Mouse (Mus musculus) liver, adult 2 months (tissue): ENCODE results near the gene Snrk. TPM values are rescaled to one million over a fixed set of nuclear protein-coding genes. Genes with fewer than 3 reads are reported as not detected.

Experiments used
- DNase-seq: peaks from one replicate; pipeline ENCODE4 v3.0.0-alpha.2; 2011; ENCODE audit warnings: low read depth, low spot score; ENCODE audit errors: extremely low read depth
- H3K27ac ChIP-seq: fragments of 200-500 bp; replicated peaks from 2 replicates; pipeline ENCODE4 v1.5.1; 2012; ENCODE audit warnings: low read depth, mild to moderate bottlenecking, control low read depth, inconsistent platforms, low read length; ENCODE audit not compliant: insufficient read depth
- H3K27me3 ChIP-seq: fragments of 200-500 bp; 2 replicates; pipeline ENCODE4 v1.6.1; 2012; ENCODE audit warnings: mild to moderate bottlenecking, moderate library complexity, low read length, inconsistent platforms; ENCODE audit not compliant: control insufficient read depth, insufficient read depth
- H3K36me3 ChIP-seq: fragments of 200-500 bp; 2 replicates; pipeline ENCODE4 v1.6.1; 2012; ENCODE audit warnings: low read length, inconsistent platforms; ENCODE audit not compliant: control insufficient read depth, insufficient read depth
- H3K4me1 ChIP-seq: fragments of 200-500 bp; 2 replicates; pipeline ENCODE4 v1.6.1; 2011; ENCODE audit warnings: low read length; ENCODE audit not compliant: control insufficient read depth, insufficient read depth
- H3K4me3 ChIP-seq: fragments of 200-500 bp; 2 replicates; pipeline ENCODE4 v1.5.1; 2011; ENCODE audit warnings: low read depth, mild to moderate bottlenecking, control low read depth, low read length, moderate library complexity; ENCODE audit not compliant: insufficient read depth
- H3K79me2 ChIP-seq: fragments of 200-500 bp; 2 replicates; pipeline ENCODE4 v1.6.1; 2012; ENCODE audit warnings: inconsistent platforms, mild to moderate bottlenecking, low read length, moderate library complexity; ENCODE audit not compliant: control insufficient read depth, insufficient read depth
- H3K9ac ChIP-seq: fragments of 200-500 bp; 2 replicates; pipeline ENCODE4 v1.6.1; 2012; ENCODE audit warnings: low read depth, mild to moderate bottlenecking, control low read depth, inconsistent platforms, low read length
- CTCF ChIP-seq: fragments of 200-500 bp; IDR thresholded peaks from 2 replicates; pipeline ENCODE4 v1.5.1; 2011; ENCODE audit warnings: low read depth, low read length, control low read depth
- POLR2A ChIP-seq: fragments of 200-500 bp; IDR thresholded peaks from 2 replicates; pipeline ENCODE4 v1.6.1; 2011; ENCODE audit warnings: low read length, control low read depth; ENCODE audit not compliant: insufficient read depth; ENCODE audit errors: extremely low read depth
- WGBS: fragments of 180-500 bp; shearing (Covaris S2); methylation state at CpG from one replicate; pipeline ENCODE4 v1.1.7; 2018; 5-methylcytosine and 5-hydroxymethylcytosine counted together
- polyA plus RNA-seq: library from polyadenylated mRNA; depleted of rRNA; stranded (reverse); fragments of >200 nt; gene quantifications from 2 replicates; pipeline ENCODE4 v1.2.3, GENCODE M21; 2012; rRNA removed
- total RNA-seq: library from RNA; depleted of rRNA; stranded (reverse); fragments of >200 nt; gene quantifications from 2 replicates; pipeline ENCODE4 v1.2.3, GENCODE M21; 2014; rRNA removed

Gene Snrk
- total and polyA plus RNA-seq, 2 experiments, result 36.4 to 67.4 TPM

- H3K27me3 ChIP-seq, result no peaks in the 10 kb centered on the region
- H3K27ac ChIP-seq, result no peak overlapping the region
- WGBS, result 87% methylated on average over 7 of the region's 7 CpGs
- no peaks in the 10 kb centered on the region for H3K36me3 ChIP-seq
- no peaks in the 10 kb centered on the region for H3K79me2 ChIP-seq
- no peak overlapping the region for H3K9ac ChIP-seq
- DNase-seq, result no peak
- TF ChIP-seq CTCF, result no peak
- no peak for TF ChIP-seq POLR2A
- H3K4me3 ChIP-seq, result no peak overlapping the region
- no peaks in the 10 kb centered on the region; the same call in 1 of the 2 replicates for H3K4me1 ChIP-seq
Observed at GRCm38 (mm10) chr9:122204508-122204907, 87.4 kb downstream of the Snrk start.

GRCm38 (mm10) chr9:122205543-122206200, 88.6 kb downstream of the Snrk start:
- TF ChIP-seq CTCF (no peak), POLR2A (no peak)
- Histone ChIP-seq H3K9ac (no peak overlapping the region), H3K79me2 (no peaks in the 10 kb centered on the region), H3K4me1 (no peaks in the 10 kb centered on the region; the same call in 1 of the 2 replicates), H3K4me3 (no peak overlapping the region), H3K27ac (no peak overlapping the region), H3K27me3 (no peaks in the 10 kb centered on the region), H3K36me3 (no peaks in the 10 kb centered on the region)
- peak; percentile 67 for DNase-seq
- 37% methylated on average over 11 of the region's 11 CpGs for WGBS

GRCm38 (mm10) chr9:122208311-122208710, 91.2 kb downstream of the Snrk start:
- Histone ChIP-seq H3K79me2 (no peaks in the 10 kb centered on the region), H3K36me3 (no peaks in the 10 kb centered on the region), H3K4me1 (no peaks in the 10 kb centered on the region; the same call in 1 of the 2 replicates), H3K4me3 (no peak overlapping the region), H3K9ac (no peak overlapping the region), H3K27me3 (no peaks in the 10 kb centered on the region), H3K27ac (no peak overlapping the region)
- no peak for DNase-seq
- 82% methylated on average over 4 of the region's 4 CpGs for WGBS
- TF ChIP-seq CTCF, result no peak
- TF ChIP-seq POLR2A, result no peak

GRCm38 (mm10) chr9:122215118-122215517, 98.1 kb downstream of the Snrk start:
- H3K79me2 ChIP-seq, result no peaks in the 10 kb centered on the region
- H3K36me3 ChIP-seq, result no peaks in the 10 kb centered on the region
- DNase-seq, result no peak
- no peak for TF ChIP-seq CTCF
- no peak for TF ChIP-seq POLR2A
- no peak overlapping the region for H3K27ac ChIP-seq
- H3K4me1 ChIP-seq, result no peaks in the 10 kb centered on the region
- H3K27me3 ChIP-seq, result no peaks in the 10 kb centered on the region
- no peak overlapping the region for H3K9ac ChIP-seq
- H3K4me3 ChIP-seq, result no peak overlapping the region

- WGBS, result 83% methylated on average over 7 of the region's 7 CpGs
- H3K27me3 ChIP-seq, result no peaks in the 10 kb centered on the region
- H3K9ac ChIP-seq, result no peak overlapping the region
- no peak for DNase-seq
- no peaks in the 10 kb centered on the region for H3K36me3 ChIP-seq
- H3K79me2 ChIP-seq, result no peaks in the 10 kb centered on the region
- no peak overlapping the region for H3K4me3 ChIP-seq
- no peak overlapping the region for H3K27ac ChIP-seq
- TF ChIP-seq POLR2A (no peak), CTCF (no peak)
- no peaks in the 10 kb centered on the region for H3K4me1 ChIP-seq
Observed at GRCm38 (mm10) chr9:122216945-122217529, 100.0 kb downstream of the Snrk start.

Other genes with a start within 250 kb of the Snrk start
- 1.6 and 2.3 TPM in 2 replicates for gene Ackr2, start 218.9 kb upstream of the Snrk start, total RNA-seq
- gene Ackr2, start 218.9 kb upstream of the Snrk start, polyA plus RNA-seq, result 1.4 and 2.4 TPM in 2 replicates
- gene Cyp8b1, start 201.0 kb upstream of the Snrk start, total RNA-seq, result 86.4 and 128 TPM in 2 replicates
- gene Cyp8b1, start 201.0 kb upstream of the Snrk start, polyA plus RNA-seq, result 292 and 305 TPM in 2 replicates
- gene Fam198a, start 166.3 kb upstream of the Snrk start, total RNA-seq, result 0.74 and 4.0 TPM in 2 replicates
- 2.3 and 4.4 TPM in 2 replicates for gene Fam198a, start 166.3 kb upstream of the Snrk start, polyA plus RNA-seq
- gene Pomgnt2, start 120.2 kb upstream of the Snrk start, total RNA-seq, result 1.7 TPM in 2 replicates
- gene Pomgnt2, start 120.2 kb upstream of the Snrk start, polyA plus RNA-seq, result 3.8 and 5.3 TPM in 2 replicates
- gene Ano10, start 177.2 kb downstream of the Snrk start, total RNA-seq, result 12.2 and 13.0 TPM in 2 replicates
- gene Ano10, start 177.2 kb downstream of the Snrk start, polyA plus RNA-seq, result 12.5 and 13.5 TPM in 2 replicates
- 19.5 and 20.3 TPM in 2 replicates for gene Abhd5, start 234.3 kb downstream of the Snrk start, total RNA-seq
- gene Abhd5, start 234.3 kb downstream of the Snrk start, polyA plus RNA-seq, result 15.9 and 17.3 TPM in 2 replicates